Comparison of ENCODE assay signal across 9 mouse cellular contexts in the genomic region with DNA sequence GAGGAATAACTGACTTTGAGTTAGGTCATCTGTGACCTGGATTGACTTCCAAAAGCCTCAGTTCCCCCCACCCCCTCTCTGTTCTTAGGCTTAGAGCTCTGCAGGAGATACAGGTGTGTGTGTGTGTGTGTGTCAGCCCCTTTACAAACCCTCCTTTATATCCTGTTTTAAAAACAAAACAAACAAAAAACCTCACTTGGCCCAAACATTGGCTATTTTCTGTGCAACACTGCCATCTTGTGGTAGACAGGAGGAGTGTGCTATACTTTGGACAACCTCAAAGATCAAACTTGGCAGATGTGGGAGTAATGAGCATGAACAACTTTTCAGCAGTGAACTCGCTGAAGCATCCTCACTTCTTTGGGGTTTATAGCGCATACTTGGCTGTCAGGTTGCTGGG.
DNase-seq lines count a peak whose midpoint lies in the region; ATAC-seq and TF ChIP-seq lines count a peak whose summit lies in the region.
"Had no signal": no experiment of that assay in that cellular context is flagged by ENCODE, and none has a peak within 500 bp of the region (broad histone marks: within the 10 kb centered on the region; RNA-seq: fewer than 3 reads in every experiment).

No protein-coding gene starts in this region.

- peak; percentile 66 for DNase-seq in intestine, embryonic 14.5 days (ENCODE audit: low spot score)
- peak; percentile 88 for DNase-seq in brain, embryonic 14.5 days (ENCODE audit: low read depth)
- no peak for DNase-seq in forebrain, embryonic 11.5 days (ENCODE audit: low spot score)
- DNase-seq in telencephalon, adult 2 months (ENCODE audit: low read depth, low spot score) = peak; percentile 54

- no peak overlapping the region for H3K4me3 ChIP-seq in intestine, embryonic 14.5 days (ENCODE audit: low read depth, low read length)
- no peak overlapping the region for H3K4me3 ChIP-seq in intestine, embryonic 15.5 days (replicated peaks)
- no peak overlapping the region for H3K4me3 ChIP-seq in forebrain, embryonic 11.5 days (ENCODE audit: low read depth, low read length)
- H3K4me3 ChIP-seq in kidney, embryonic 14.5 days (ENCODE audit: low read length) = no peak overlapping the region
- H3K4me3 ChIP-seq: embryonic facial prominence, embryonic 15.5 days had no signal

- no peak for TF ChIP-seq POLR2A in brain, embryonic 14.5 days (IDR thresholded peaks at IDR 0.05; ENCODE audit: borderline replicate concordance, extremely low read depth, insufficient read depth, insufficient read length, poor library complexity, severe bottlenecking)

- H3K36me3 ChIP-seq in intestine, embryonic 14.5 days (ENCODE audit: control insufficient read depth, insufficient read depth, low read length) = no peaks in the 10 kb centered on the region
- H3K36me3 ChIP-seq in intestine, embryonic 15.5 days = no peaks in the 10 kb centered on the region
- H3K36me3 ChIP-seq in forebrain, embryonic 11.5 days (ENCODE audit: control insufficient read depth, insufficient read depth, low read length) = no peaks in the 10 kb centered on the region
- no peaks in the 10 kb centered on the region for H3K36me3 ChIP-seq in kidney, embryonic 14.5 days (ENCODE audit: control insufficient read depth, insufficient read depth, low read length)
- H3K36me3 ChIP-seq: embryonic facial prominence, embryonic 15.5 days had no signal

- no peak; the same call in 1 of the 2 replicates for ATAC-seq in intestine, embryonic 14.5 days (replicated peaks; ENCODE audit: low FRiP score, low TSS enrichment, low read depth)
- ATAC-seq in intestine, embryonic 15.5 days = no peak
- ATAC-seq in CD4-positive, CD25-positive, alpha-beta regulatory T cell, adult 4 months = peak; percentile 90
- peak; percentile 42; the same call in 1 of the 2 replicates for ATAC-seq in forebrain, embryonic 11.5 days (replicated peaks; ENCODE audit: low FRiP score)
- ATAC-seq in kidney, embryonic 14.5 days (ENCODE audit: low FRiP score, low TSS enrichment) = 0 out of 2 replicates have a peak, but pooled peaks have one; percentile 30
- ATAC-seq in megakaryocyte-erythroid progenitor cell, adult 5-6 weeks (replicated peaks; ENCODE audit: low FRiP score, low TSS enrichment, poor library complexity, severe bottlenecking) = peak; percentile 75

- no peaks in the 10 kb centered on the region for H3K27me3 ChIP-seq in intestine, embryonic 14.5 days (replicated peaks; ENCODE audit: control insufficient read depth, insufficient read depth, low read length)
- no peaks in the 10 kb centered on the region for H3K27me3 ChIP-seq in intestine, embryonic 15.5 days (replicated peaks)
- no peaks in the 10 kb centered on the region for H3K27me3 ChIP-seq in forebrain, embryonic 11.5 days (ENCODE audit: control insufficient read depth, insufficient read depth, low read length)
- no peaks in the 10 kb centered on the region for H3K27me3 ChIP-seq in kidney, embryonic 14.5 days (ENCODE audit: control insufficient read depth, insufficient read depth, low read length)

- WGBS in intestine, embryonic 14.5 days = 6% methylated on average over 2 of the region's 2 CpGs
- 7% methylated on average over 2 of the region's 2 CpGs for WGBS in intestine, embryonic 15.5 days
- WGBS in forebrain, embryonic 11.5 days = 8% methylated on average over 2 of the region's 2 CpGs
- 2% methylated on average over 2 of the region's 2 CpGs for WGBS in kidney, embryonic 14.5 days

- no peaks in the 10 kb centered on the region for H3K9me3 ChIP-seq in intestine, embryonic 14.5 days (ENCODE audit: control insufficient read depth, low read length)
- no peaks in the 10 kb centered on the region for H3K9me3 ChIP-seq in intestine, embryonic 15.5 days
- no peaks in the 10 kb centered on the region for H3K9me3 ChIP-seq in forebrain, embryonic 11.5 days (ENCODE audit: control insufficient read depth, low read length)
- no peaks in the 10 kb centered on the region for H3K9me3 ChIP-seq in kidney, embryonic 14.5 days (ENCODE audit: control insufficient read depth, low read length)
- H3K9me3 ChIP-seq: embryonic facial prominence, embryonic 15.5 days had no signal

- TF ChIP-seq CTCF in brain, embryonic 14.5 days (IDR thresholded peaks at IDR 0.05; ENCODE audit: borderline replicate concordance, extremely low read depth, insufficient read depth, insufficient read length) = peak; percentile 79; the same call in 1 of the 2 replicates

- H3K27ac ChIP-seq in intestine, embryonic 14.5 days (ENCODE audit: low read depth) = no peak overlapping the region
- H3K27ac ChIP-seq in intestine, embryonic 15.5 days = no peak overlapping the region
- H3K27ac ChIP-seq in forebrain, embryonic 11.5 days (ENCODE audit: low read depth, low read length) = no peak overlapping the region
- no peak overlapping the region for H3K27ac ChIP-seq in kidney, embryonic 14.5 days (ENCODE audit: low read depth, low read length)
- H3K27ac ChIP-seq: embryonic facial prominence, embryonic 15.5 days had no signal

- no peak overlapping the region for H3K9ac ChIP-seq in intestine, embryonic 14.5 days (ENCODE audit: low read length)
- H3K9ac ChIP-seq in intestine, embryonic 15.5 days = no peak overlapping the region
- H3K9ac ChIP-seq in forebrain, embryonic 11.5 days (ENCODE audit: low read length) = no peak overlapping the region
- H3K9ac ChIP-seq in kidney, embryonic 14.5 days (ENCODE audit: low read depth, low read length) = no peak overlapping the region
- H3K9ac ChIP-seq: embryonic facial prominence, embryonic 15.5 days had no signal

- no peaks in the 10 kb centered on the region for H3K4me1 ChIP-seq in intestine, embryonic 14.5 days (replicated peaks; ENCODE audit: control insufficient read depth, insufficient read depth, low read length)
- H3K4me1 ChIP-seq in intestine, embryonic 15.5 days (replicated peaks) = no peaks in the 10 kb centered on the region
- peaks cover 7% of the 10 kb centered on the region; the same call in 1 of the 2 replicates for H3K4me1 ChIP-seq in forebrain, embryonic 11.5 days (replicated peaks; ENCODE audit: control insufficient read depth, insufficient read depth, low read length)
- H3K4me1 ChIP-seq in kidney, embryonic 14.5 days (ENCODE audit: control insufficient read depth, insufficient read depth, low read length) = peaks cover 19% of the 10 kb centered on the region

- H3K4me2 ChIP-seq in intestine, embryonic 14.5 days (ENCODE audit: low read length) = no peak overlapping the region
- no peak overlapping the region for H3K4me2 ChIP-seq in intestine, embryonic 15.5 days (replicated peaks)
- H3K4me2 ChIP-seq in forebrain, embryonic 11.5 days (ENCODE audit: low read depth, low read length, severe bottlenecking) = no peak overlapping the region
- H3K4me2 ChIP-seq in kidney, embryonic 14.5 days (replicated peaks; ENCODE audit: low read depth, low read length) = no peak overlapping the region
- H3K4me2 ChIP-seq: embryonic facial prominence, embryonic 15.5 days had no signal

Comparison
In these comparisons a context has a peak if more than half of its experiments do, and no peak if none do; other contexts are left out.
1. ATAC-seq: peak in CD4-positive, CD25-positive, alpha-beta regulatory T cell, adult 4 months (single experiment), forebrain, embryonic 11.5 days (single experiment), kidney, embryonic 14.5 days (single experiment) and megakaryocyte-erythroid progenitor cell, adult 5-6 weeks (single experiment); none in intestine, embryonic 14.5 days (single experiment) and intestine, embryonic 15.5 days (single experiment).